ENCODE assay signal across 15 mouse cellular contexts in genomic region chr4:129303816-129304215, GRCm38 (mm10). TPM values are rescaled to one million over a fixed set of nuclear protein-coding genes. Genes with fewer than 3 reads are reported as not detected.
A peak's percentile ranks its signal among the peaks of the same experiment; 100 is the strongest.
DNase-seq lines count a peak whose midpoint lies in the region; ATAC-seq and TF ChIP-seq lines count a peak whose summit lies in the region.
"Had no signal": no experiment of that assay in that cellular context is flagged by ENCODE, and none has a peak within 500 bp of the region (broad histone marks: within the 10 kb centered on the region; RNA-seq: fewer than 3 reads in every experiment).

No protein-coding gene starts in this region.

- WGBS in liver, adult 2 months, result 76% methylated on average over 9 of the region's 9 CpGs
- 86% methylated on average over 9 of the region's 9 CpGs for WGBS in liver, postnatal 0 days (ENCODE audit: insufficient replicate concordance)
- WGBS in embryonic facial prominence, embryonic 15.5 days, result 84% methylated on average over 9 of the region's 9 CpGs
- WGBS in midbrain, embryonic 11.5 days, result 93% methylated on average over 9 of the region's 9 CpGs

- no peak overlapping the region for H3K4me3 ChIP-seq in liver, adult 2 months (ENCODE audit: insufficient read depth, low read depth, low read length)
- H3K4me3 ChIP-seq in liver, postnatal 0 days (ENCODE audit: low read depth, low read length), result no peak overlapping the region
- H3K4me3 ChIP-seq in embryonic facial prominence, embryonic 15.5 days (replicated peaks), result no peak overlapping the region
- no peak overlapping the region for H3K4me3 ChIP-seq in myocyte
- H3K4me3 ChIP-seq in midbrain, embryonic 11.5 days (ENCODE audit: low read depth, low read length), result no peak overlapping the region
- H3K4me3 ChIP-seq: hindbrain, embryonic 15.5 days; megakaryocyte, embryonic 14.5 days had no signal

- H3K79me2 ChIP-seq in liver, adult 2 months (ENCODE audit: control insufficient read depth, insufficient read depth, low read length), result no peaks in the 10 kb centered on the region
- peaks cover 30% of the 10 kb centered on the region for H3K79me2 ChIP-seq in myocyte (ENCODE audit: control insufficient read depth, insufficient read depth)

- H3K4me1 ChIP-seq in liver, adult 2 months (ENCODE audit: control insufficient read depth, insufficient read depth, low read length), result peaks cover 13% of the 10 kb centered on the region
- H3K4me1 ChIP-seq in liver, postnatal 0 days (ENCODE audit: insufficient read depth), result no peaks in the 10 kb centered on the region
- no peaks in the 10 kb centered on the region for H3K4me1 ChIP-seq in embryonic facial prominence, embryonic 15.5 days
- H3K4me1 ChIP-seq in midbrain, embryonic 11.5 days (ENCODE audit: control insufficient read depth, insufficient read depth, low read length), result no peaks in the 10 kb centered on the region; the same call in 1 of the 2 replicates
- H3K4me1 ChIP-seq: hindbrain, embryonic 15.5 days had no signal

- H3ac ChIP-seq in myocyte (ENCODE audit: control insufficient read depth, insufficient read length), result no peak overlapping the region

- no peaks in the 10 kb centered on the region for H3K9me3 ChIP-seq in liver, postnatal 0 days (ENCODE audit: low read length)
- H3K9me3 ChIP-seq in embryonic facial prominence, embryonic 15.5 days (replicated peaks), result no peaks in the 10 kb centered on the region
- H3K9me3 ChIP-seq in midbrain, embryonic 11.5 days (ENCODE audit: control insufficient read depth, low read length), result no peaks in the 10 kb centered on the region
- H3K9me3 ChIP-seq: G1E; hindbrain, embryonic 15.5 days had no signal

- DNase-seq in gastrocnemius, postnatal 25 days, result peak; percentile 13
- no peak for DNase-seq in gastrocnemius, adult 8-10 months (ENCODE audit: low spot score in 2 of 2)
- peak; percentile 33 for DNase-seq in liver, adult 2 months (ENCODE audit: extremely low read depth, low read depth, low spot score)
- DNase-seq in liver, postnatal 0 days, result no peak
- no peak for DNase-seq in midbrain, embryonic 11.5 days (ENCODE audit: low spot score, missing footprints)
- no peak for DNase-seq in spleen, adult 18-20 months
- DNase-seq: cerebellum, adult 11 months; lung, adult 2 months; right cerebral cortex, postnatal 4 days; thymus, postnatal 25 days had no signal

- no peak for TF ChIP-seq EP300 in liver, postnatal 0 days (IDR thresholded peaks at IDR 0.05; ENCODE audit: low read depth)

- ATAC-seq in liver, postnatal 0 days, result no peak
- ATAC-seq in embryonic facial prominence, embryonic 15.5 days (ENCODE audit: insufficient number of reproducible peaks, low FRiP score, low TSS enrichment, low read depth), result peak; percentile 60; the same call in 1 of the 2 replicates
- ATAC-seq in midbrain, embryonic 11.5 days (ENCODE audit: low FRiP score), result no peak

- no peaks in the 10 kb centered on the region for H3K27me3 ChIP-seq in liver, adult 2 months (ENCODE audit: control insufficient read depth, insufficient read depth, low read length)
- H3K27me3 ChIP-seq in liver, postnatal 0 days (ENCODE audit: insufficient read depth, low read length), result no peaks in the 10 kb centered on the region
- no peaks in the 10 kb centered on the region for H3K27me3 ChIP-seq in embryonic facial prominence, embryonic 15.5 days
- no peaks in the 10 kb centered on the region for H3K27me3 ChIP-seq in myocyte (ENCODE audit: control insufficient read depth, insufficient read depth, insufficient read length)
- no peaks in the 10 kb centered on the region for H3K27me3 ChIP-seq in midbrain, embryonic 11.5 days (ENCODE audit: control insufficient read depth, insufficient read depth, low read length)
- H3K27me3 ChIP-seq: hindbrain, embryonic 15.5 days; megakaryocyte, embryonic 14.5 days had no signal

- H3K27ac ChIP-seq in liver, adult 2 months (replicated peaks; ENCODE audit: insufficient read depth, low read depth, low read length), result no peak overlapping the region
- H3K27ac ChIP-seq in liver, postnatal 0 days (ENCODE audit: low read depth), result no peak overlapping the region
- no peak overlapping the region for H3K27ac ChIP-seq in embryonic facial prominence, embryonic 15.5 days (replicated peaks)
- H3K27ac ChIP-seq in midbrain, embryonic 11.5 days (ENCODE audit: low read depth, low read length), result no peak overlapping the region
- H3K27ac ChIP-seq: hindbrain, embryonic 15.5 days had no signal

- H3K4me2 ChIP-seq in liver, postnatal 0 days (ENCODE audit: low read depth, low read length), result no peak overlapping the region
- no peak overlapping the region for H3K4me2 ChIP-seq in embryonic facial prominence, embryonic 15.5 days (replicated peaks)
- peak overlapping the region; percentile 56 for H3K4me2 ChIP-seq in myocyte (ENCODE audit: low read depth)
- no peak overlapping the region for H3K4me2 ChIP-seq in midbrain, embryonic 11.5 days
- H3K4me2 ChIP-seq: hindbrain, embryonic 15.5 days had no signal

- peaks cover 16% of the 10 kb centered on the region for H3K36me3 ChIP-seq in liver, adult 2 months (ENCODE audit: control insufficient read depth, insufficient read depth, low read length)
- H3K36me3 ChIP-seq in liver, postnatal 0 days (replicated peaks; ENCODE audit: insufficient read depth, low read length), result peaks cover 20% of the 10 kb centered on the region
- H3K36me3 ChIP-seq in embryonic facial prominence, embryonic 15.5 days, result peaks cover 31% of the 10 kb centered on the region
- peaks cover 54% of the 10 kb centered on the region for H3K36me3 ChIP-seq in myocyte (ENCODE audit: control insufficient read depth, insufficient read depth)
- peaks cover 6% of the 10 kb centered on the region for H3K36me3 ChIP-seq in midbrain, embryonic 11.5 days (ENCODE audit: control insufficient read depth, insufficient read depth, low read length)

- TF ChIP-seq CTCF in liver, adult 2 months (IDR thresholded peaks at IDR 0.05; ENCODE audit: low read depth, low read length), result no peak
- no peak for TF ChIP-seq CTCF in liver, postnatal 0 days (IDR thresholded peaks at IDR 0.05; ENCODE audit: low read depth)

- H3K9ac ChIP-seq in liver, adult 2 months (ENCODE audit: low read depth, low read length), result no peak overlapping the region
- no peak overlapping the region for H3K9ac ChIP-seq in liver, postnatal 0 days (replicated peaks)
- no peak overlapping the region for H3K9ac ChIP-seq in embryonic facial prominence, embryonic 15.5 days
- no peak overlapping the region for H3K9ac ChIP-seq in midbrain, embryonic 11.5 days (ENCODE audit: low read length)
- H3K9ac ChIP-seq: hindbrain, embryonic 15.5 days had no signal

- no peak for TF ChIP-seq POLR2A in liver, adult 2 months (IDR thresholded peaks at IDR 0.05; ENCODE audit: extremely low read depth, insufficient read depth, low read length)
- no peak for TF ChIP-seq POLR2A in myocyte (IDR thresholded peaks at IDR 0.05; ENCODE audit: insufficient read length, low read depth)

TF ChIP-seq in myocyte, 11 proteins besides CTCF, POLR2A, EP300 and RAD21:
- no peak for TF ChIP-seq SRF (IDR thresholded peaks at IDR 0.05; ENCODE audit: control insufficient read depth, insufficient read length, low read depth)
- peak; percentile 34 for TF ChIP-seq POLR2AphosphoS2 (IDR thresholded peaks at IDR 0.05; ENCODE audit: insufficient read length, low read depth)

RNA-seq across cellular contexts. Expression of gene Sync, which starts 16.4 kb away (rescaled TPM):
- 10 to 100 TPM; 40.2 to 44.7 TPM for total RNA-seq in gastrocnemius, postnatal 25 days (2021)
- 10 to 100 TPM; 46.1 to 56.7 (median 48.1) TPM for total RNA-seq in gastrocnemius, adult 8-10 months (2022)
- total RNA-seq in liver, adult 2 months (2014; rRNA removed), result not detected in 2 replicates
- polyA plus RNA-seq in liver, adult 2 months (2012; rRNA removed), result 0.04 and 0.05 TPM in 2 replicates
- polyA plus RNA-seq in liver, postnatal 0 days (2015; fragmentation: Nextera tagmentation; extraction: Ambion mirVana), result 0.15 TPM in 1 of 2 replicates, not detected in the other
- polyA plus RNA-seq in embryonic facial prominence, embryonic 15.5 days (2015; fragmentation: Nextera tagmentation; extraction: Ambion mirVana), result 4.9 and 6.9 TPM in 2 replicates
- 51.1 TPM for polyA plus RNA-seq in myocyte (2012; fragmentation: generic; extraction: Trizol)
- polyA plus RNA-seq in midbrain, embryonic 11.5 days (2014; fragmentation: Nextera tagmentation; extraction: Ambion mirVana), result 0.51 and 0.53 TPM in 2 replicates

RNA-seq across cellular contexts. Expression of gene Rbbp4, which starts 31.4 kb away (rescaled TPM):
- 10 to 100 TPM; 41.0 to 50.6 TPM for total RNA-seq in gastrocnemius, postnatal 25 days (2021)
- total RNA-seq in gastrocnemius, adult 8-10 months (2022), result 10 to 100 TPM; 35.5 to 40.8 (median 40.0) TPM
- total RNA-seq in liver, adult 2 months (2014; rRNA removed), result 40.3 and 47.2 TPM in 2 replicates
- 15.1 and 17.2 TPM in 2 replicates for polyA plus RNA-seq in liver, adult 2 months (2012; rRNA removed)
- 163 and 167 TPM in 2 replicates for polyA plus RNA-seq in liver, postnatal 0 days (2015; fragmentation: Nextera tagmentation; extraction: Ambion mirVana)
- 325 and 329 TPM in 2 replicates for polyA plus RNA-seq in embryonic facial prominence, embryonic 15.5 days (2015; fragmentation: Nextera tagmentation; extraction: Ambion mirVana)
- polyA plus RNA-seq in myocyte (2012; fragmentation: generic; extraction: Trizol), result 137 TPM
- 561 and 604 TPM in 2 replicates for polyA plus RNA-seq in midbrain, embryonic 11.5 days (2014; fragmentation: Nextera tagmentation; extraction: Ambion mirVana)

RNA-seq across cellular contexts. Expression of gene Zbtb8os, which starts 31.7 kb away (rescaled TPM):
- total RNA-seq in gastrocnemius, postnatal 25 days (2021), result 10 to 100 TPM; 23.1 to 24.0 TPM
- total RNA-seq in gastrocnemius, adult 8-10 months (2022), result 10 to 100 TPM; 24.3 to 32.6 (median 26.6) TPM
- total RNA-seq in liver, adult 2 months (2014; rRNA removed), result 24.7 and 32.8 TPM in 2 replicates
- polyA plus RNA-seq in liver, adult 2 months (2012; rRNA removed), result 14.7 and 16.7 TPM in 2 replicates
- 32.2 and 34.2 TPM in 2 replicates for polyA plus RNA-seq in liver, postnatal 0 days (2015; fragmentation: Nextera tagmentation; extraction: Ambion mirVana)
- polyA plus RNA-seq in embryonic facial prominence, embryonic 15.5 days (2015; fragmentation: Nextera tagmentation; extraction: Ambion mirVana), result 36.6 and 41.2 TPM in 2 replicates
- 34.5 TPM for polyA plus RNA-seq in myocyte (2012; fragmentation: generic; extraction: Trizol)
- 42.7 and 45.0 TPM in 2 replicates for polyA plus RNA-seq in midbrain, embryonic 11.5 days (2014; fragmentation: Nextera tagmentation; extraction: Ambion mirVana)

RNA-seq across cellular contexts. Expression of gene C77080, which starts 42.6 kb away (rescaled TPM):
- 1 to 10 TPM; 1.3 to 2.0 TPM for total RNA-seq in gastrocnemius, postnatal 25 days (2021)
- total RNA-seq in gastrocnemius, adult 8-10 months (2022), result 1 to 10 TPM in 1 of 4 experiments, under 1 TPM in 3; 0.58 to 1.6 (median 0.75) TPM
- 8.9 and 17.9 TPM in 2 replicates for total RNA-seq in liver, adult 2 months (2014; rRNA removed)
- 46.6 and 60.7 TPM in 2 replicates for polyA plus RNA-seq in liver, adult 2 months (2012; rRNA removed)
- polyA plus RNA-seq in liver, postnatal 0 days (2015; fragmentation: Nextera tagmentation; extraction: Ambion mirVana), result 1.4 and 1.8 TPM in 2 replicates
- 8.9 and 10.0 TPM in 2 replicates for polyA plus RNA-seq in embryonic facial prominence, embryonic 15.5 days (2015; fragmentation: Nextera tagmentation; extraction: Ambion mirVana)
- 25.4 TPM for polyA plus RNA-seq in myocyte (2012; fragmentation: generic; extraction: Trizol)
- 3.3 and 3.7 TPM in 2 replicates for polyA plus RNA-seq in midbrain, embryonic 11.5 days (2014; fragmentation: Nextera tagmentation; extraction: Ambion mirVana)

Comparison
In these comparisons a context has a peak if more than half of its experiments do, and no peak if none do; other contexts are left out.
1. DNase-seq: peak in gastrocnemius, postnatal 25 days (single experiment) and liver, adult 2 months (single experiment); none in gastrocnemius, adult 8-10 months (0 of 2), liver, postnatal 0 days (single experiment), midbrain, embryonic 11.5 days (single experiment) and spleen, adult 18-20 months (0 of 2).